23 mouse cellular contexts compared by ENCODE assay signal in genomic region chr10:4158533-4158932, GRCm38 (mm10).
DNase-seq lines count a peak whose midpoint lies in the region; ATAC-seq and TF ChIP-seq lines count a peak whose summit lies in the region.
"Had no signal": no experiment of that assay in that cellular context is flagged by ENCODE, and none has a peak within 500 bp of the region (broad histone marks: within the 10 kb centered on the region; RNA-seq: fewer than 3 reads in every experiment).

No protein-coding gene starts in this region.

- H3K4me3 ChIP-seq in intestine, embryonic 14.5 days (ENCODE audit: low read depth, low read length): no peak overlapping the region
- H3K4me3 ChIP-seq in intestine, postnatal 0 days (ENCODE audit: low read depth, low read length): no peak overlapping the region
- no peak overlapping the region for H3K4me3 ChIP-seq in stomach, embryonic 14.5 days (ENCODE audit: low read depth, low read length)
- no peak overlapping the region for H3K4me3 ChIP-seq in stomach, postnatal 0 days (ENCODE audit: low read depth, low read length)
- H3K4me3 ChIP-seq in kidney, embryonic 15.5 days (replicated peaks): no peak overlapping the region
- H3K4me3 ChIP-seq: embryonic facial prominence, embryonic 13.5 days; hindbrain, embryonic 12.5 days; liver, embryonic 15.5 days; midbrain, embryonic 10.5 days had no signal

- H3K4me2 ChIP-seq in intestine, embryonic 14.5 days (ENCODE audit: low read length): no peak overlapping the region
- H3K4me2 ChIP-seq in intestine, postnatal 0 days (replicated peaks; ENCODE audit: low read depth): no peak overlapping the region
- no peak overlapping the region for H3K4me2 ChIP-seq in stomach, embryonic 14.5 days (replicated peaks; ENCODE audit: low read depth, low read length)
- H3K4me2 ChIP-seq in stomach, postnatal 0 days (replicated peaks; ENCODE audit: low read depth): no peak overlapping the region
- no peak overlapping the region for H3K4me2 ChIP-seq in kidney, embryonic 15.5 days
- H3K4me2 ChIP-seq: embryonic facial prominence, embryonic 13.5 days; hindbrain, embryonic 12.5 days; liver, embryonic 15.5 days had no signal

- no peak for TF ChIP-seq CTCF in intestine, postnatal 0 days (IDR thresholded peaks at IDR 0.05; ENCODE audit: low read depth)
- no peak for TF ChIP-seq CTCF in stomach, postnatal 0 days (IDR thresholded peaks at IDR 0.05; ENCODE audit: low read depth)

- DNase-seq in intestine, embryonic 14.5 days (ENCODE audit: low spot score): no peak
- no peak for DNase-seq in stomach, postnatal 0 days (ENCODE audit: low spot score)
- DNase-seq in kidney, postnatal 4 days: peak; percentile 69 to 77
- no peak for DNase-seq in gastrocnemius, postnatal 25 days
- DNase-seq in layer of hippocampus, postnatal 10 days (ENCODE audit: low spot score in 2 of 2): no peak
- DNase-seq: adrenal gland, postnatal 14 days; cerebellum, adult 11 months; cerebellum, postnatal 14 days; gastrocnemius, postnatal 14 days; layer of hippocampus, adult 9-11 months; right cerebral cortex, adult 18-20 months had no signal

- peaks cover 29% of the 10 kb centered on the region for H3K4me1 ChIP-seq in intestine, embryonic 14.5 days (replicated peaks; ENCODE audit: control insufficient read depth, insufficient read depth, low read length)
- 0 out of 2 replicates have a peak, but pooled peaks cover 4% of the 10 kb centered on the region for H3K4me1 ChIP-seq in intestine, postnatal 0 days (replicated peaks; ENCODE audit: control insufficient read depth, insufficient read depth, low read length)
- H3K4me1 ChIP-seq in stomach, embryonic 14.5 days (ENCODE audit: control insufficient read depth, insufficient read depth, low read length): peaks cover 29% of the 10 kb centered on the region
- H3K4me1 ChIP-seq in stomach, postnatal 0 days (replicated peaks; ENCODE audit: control insufficient read depth, insufficient read depth): peaks cover 5% of the 10 kb centered on the region; the same call in 1 of the 2 replicates
- peaks cover 40% of the 10 kb centered on the region for H3K4me1 ChIP-seq in kidney, embryonic 15.5 days

- H3K9ac ChIP-seq in intestine, embryonic 14.5 days (ENCODE audit: low read length): no peak overlapping the region
- H3K9ac ChIP-seq in intestine, postnatal 0 days (ENCODE audit: low read depth, low read length): no peak overlapping the region
- H3K9ac ChIP-seq in stomach, embryonic 14.5 days (replicated peaks; ENCODE audit: low read depth, low read length): no peak overlapping the region
- H3K9ac ChIP-seq in stomach, postnatal 0 days (ENCODE audit: low read length): no peak overlapping the region
- H3K9ac ChIP-seq in kidney, embryonic 15.5 days: no peak overlapping the region
- H3K9ac ChIP-seq: embryonic facial prominence, embryonic 13.5 days; hindbrain, embryonic 12.5 days; liver, embryonic 15.5 days had no signal

- H3K9me3 ChIP-seq in intestine, embryonic 14.5 days (ENCODE audit: control insufficient read depth, low read length): no peaks in the 10 kb centered on the region
- H3K9me3 ChIP-seq in intestine, postnatal 0 days (ENCODE audit: control insufficient read depth): no peaks in the 10 kb centered on the region
- H3K9me3 ChIP-seq in stomach, embryonic 14.5 days (ENCODE audit: control insufficient read depth, low read depth, low read length): no peaks in the 10 kb centered on the region
- no peaks in the 10 kb centered on the region for H3K9me3 ChIP-seq in stomach, postnatal 0 days (ENCODE audit: control insufficient read depth, low read length)
- H3K9me3 ChIP-seq in kidney, embryonic 15.5 days (replicated peaks): no peaks in the 10 kb centered on the region
- H3K9me3 ChIP-seq: embryonic facial prominence, embryonic 13.5 days; hindbrain, embryonic 12.5 days; liver, embryonic 15.5 days; midbrain, embryonic 10.5 days had no signal

- no peak for ATAC-seq in intestine, embryonic 14.5 days (replicated peaks; ENCODE audit: low FRiP score, low TSS enrichment, low read depth)
- ATAC-seq in intestine, postnatal 0 days: no peak
- ATAC-seq in stomach, embryonic 14.5 days (ENCODE audit: insufficient number of reproducible peaks, insufficient read depth, low FRiP score, low read depth): no peak
- no peak for ATAC-seq in stomach, postnatal 0 days (ENCODE audit: low FRiP score, low TSS enrichment)
- ATAC-seq in kidney, embryonic 15.5 days (replicated peaks; ENCODE audit: low FRiP score): peak; percentile 68; the same call in 1 of the 2 replicates
- ATAC-seq: activated CD4-positive, CD25-positive, alpha-beta regulatory T cell, adult 4 months; CD4-positive, CD25-positive, alpha-beta regulatory T cell, adult 4 months; forebrain, embryonic 14.5 days; inflammation-experienced regulatory T-cells, adult 6 months had no signal

- WGBS in intestine, embryonic 14.5 days: 35% methylated on average over 5 of the region's 5 CpGs
- 53% methylated on average over 5 of the region's 5 CpGs for WGBS in intestine, postnatal 0 days
- 32% methylated on average over 5 of the region's 5 CpGs for WGBS in stomach, embryonic 14.5 days
- WGBS in stomach, postnatal 0 days: 34% methylated on average over 5 of the region's 5 CpGs
- 44% methylated on average over 5 of the region's 5 CpGs for WGBS in kidney, embryonic 15.5 days

- H3K27me3 ChIP-seq in intestine, embryonic 14.5 days (replicated peaks; ENCODE audit: control insufficient read depth, insufficient read depth, low read length): no peaks in the 10 kb centered on the region
- H3K27me3 ChIP-seq in intestine, postnatal 0 days (replicated peaks; ENCODE audit: control insufficient read depth, insufficient read depth, low read length): no peaks in the 10 kb centered on the region
- no peaks in the 10 kb centered on the region for H3K27me3 ChIP-seq in stomach, embryonic 14.5 days (ENCODE audit: control insufficient read depth, insufficient read depth, low read length)
- H3K27me3 ChIP-seq in stomach, postnatal 0 days (ENCODE audit: control insufficient read depth, insufficient read depth, low read length): no peaks in the 10 kb centered on the region
- no peaks in the 10 kb centered on the region for H3K27me3 ChIP-seq in kidney, embryonic 15.5 days
- H3K27me3 ChIP-seq: embryonic facial prominence, embryonic 13.5 days; hindbrain, embryonic 12.5 days; liver, embryonic 15.5 days had no signal

- TF ChIP-seq EP300 in stomach, postnatal 0 days (optimal IDR thresholded peaks at IDR 0.05): no peak

- no peaks in the 10 kb centered on the region for H3K36me3 ChIP-seq in intestine, embryonic 14.5 days (ENCODE audit: control insufficient read depth, insufficient read depth, low read length)
- H3K36me3 ChIP-seq in intestine, postnatal 0 days (ENCODE audit: control insufficient read depth, insufficient read depth): no peaks in the 10 kb centered on the region
- no peaks in the 10 kb centered on the region for H3K36me3 ChIP-seq in stomach, embryonic 14.5 days (ENCODE audit: control insufficient read depth, insufficient read depth, low read length)
- H3K36me3 ChIP-seq in stomach, postnatal 0 days (ENCODE audit: control insufficient read depth, insufficient read depth, low read length): no peaks in the 10 kb centered on the region
- 0 out of 2 replicates have a peak, but pooled peaks cover 3% of the 10 kb centered on the region for H3K36me3 ChIP-seq in kidney, embryonic 15.5 days
- H3K36me3 ChIP-seq: embryonic facial prominence, embryonic 13.5 days; hindbrain, embryonic 12.5 days had no signal

- peak overlapping the region; percentile 58 for H3K27ac ChIP-seq in intestine, embryonic 14.5 days (ENCODE audit: low read depth)
- no peak overlapping the region for H3K27ac ChIP-seq in intestine, postnatal 0 days (ENCODE audit: low read depth, low read length)
- H3K27ac ChIP-seq in stomach, embryonic 14.5 days (ENCODE audit: low read length): peak overlapping the region; percentile 39; the same call in 1 of the 2 replicates
- H3K27ac ChIP-seq in stomach, postnatal 0 days (replicated peaks): no peak overlapping the region; the same call in 1 of the 2 replicates
- peak overlapping the region; percentile 63 for H3K27ac ChIP-seq in kidney, embryonic 15.5 days
- H3K27ac ChIP-seq: embryonic facial prominence, embryonic 13.5 days; hindbrain, embryonic 12.5 days; liver, embryonic 15.5 days; macrophage; midbrain, embryonic 10.5 days had no signal

Comparison
In these comparisons a context has a peak if more than half of its experiments do, and no peak if none do; other contexts are left out.
1. H3K27ac ChIP-seq: peak in intestine, embryonic 14.5 days (single experiment), stomach, embryonic 14.5 days (single experiment) and kidney, embryonic 15.5 days (single experiment); none in intestine, postnatal 0 days (single experiment) and stomach, postnatal 0 days (single experiment).
2. DNase-seq: peak in kidney, postnatal 4 days (2 of 2); none in intestine, embryonic 14.5 days (single experiment), stomach, postnatal 0 days (single experiment), gastrocnemius, postnatal 25 days (single experiment) and layer of hippocampus, postnatal 10 days (0 of 2).